Mouse (Mus musculus): ENCODE results near the gene Med27. TPM values are rescaled to one million over a fixed set of nuclear protein-coding genes. Genes with fewer than 3 reads are reported as not detected.

The Med27 gene
- 25.9 and 31.4 TPM in 2 replicates for polyA plus RNA-seq (2012; rRNA removed)

DNA sequence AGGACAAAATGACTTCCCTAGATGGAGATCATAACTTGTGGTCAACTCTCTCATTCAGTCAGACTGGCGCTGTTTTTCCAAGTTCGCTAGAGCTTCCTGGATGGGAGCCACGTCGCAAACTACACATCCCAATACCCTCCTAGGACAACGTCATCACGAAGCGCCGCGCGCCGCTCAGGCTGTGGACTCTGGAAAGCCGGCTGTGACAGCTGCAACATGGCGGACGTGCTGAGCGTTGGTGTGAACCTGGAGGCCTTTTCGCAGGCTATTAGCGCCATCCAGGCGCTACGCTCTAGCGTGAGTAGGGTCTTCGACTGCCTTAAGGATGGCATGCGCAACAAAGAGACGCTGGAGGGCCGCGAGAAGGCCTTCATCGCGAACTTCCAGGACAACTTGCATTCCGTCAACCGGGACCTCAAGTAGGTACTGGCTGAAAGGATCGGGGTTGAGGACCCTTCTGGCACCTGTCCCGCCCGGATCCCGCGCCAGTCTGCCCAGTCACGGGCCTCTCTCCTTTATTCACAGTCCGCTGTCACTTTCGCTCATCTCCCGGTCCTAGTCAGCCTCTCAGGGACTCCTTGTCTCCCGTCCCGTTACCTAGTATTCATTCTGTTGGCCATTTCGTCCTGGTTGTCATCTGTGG lies at the start of gene Med27:
Med27 (plus strand) TSS at position 191 of the 643 bp plus-strand sequence.
- under 1% methylated on average over 41 of the region's 41 CpGs for WGBS
- no peaks in the 10 kb centered on the region for H3K36me3 ChIP-seq (ENCODE audit: control insufficient read depth, insufficient read depth, low read length)
- DNase-seq = peak; percentile 97
- peak within 1 kb of the TSS; percentile 77 for H3K4me3 ChIP-seq (ENCODE audit: insufficient read depth, low read depth, low read length)
- H3K27ac ChIP-seq (ENCODE audit: insufficient read depth, low read depth, low read length) = no peak within 1 kb of the TSS; the same call in 1 of the 2 replicates
- H3K4me1 ChIP-seq (ENCODE audit: control insufficient read depth, insufficient read depth, low read length) = 0 out of 2 replicates have a peak, but pooled peaks cover 3% of the 10 kb centered on the region
- TF ChIP-seq CTCF (conservative IDR thresholded peaks at IDR 0.05; ENCODE audit: insufficient read depth, insufficient read length, low read depth, low read length) (0 out of 2 replicates have a peak, but pooled peaks have one; percentile 12), POLR2A (IDR thresholded peaks at IDR 0.05; ENCODE audit: low read depth, low read length) (peak; percentile 78)
- H3K27me3 ChIP-seq (replicated peaks; ENCODE audit: control insufficient read depth, insufficient read depth, low read length) = no peaks in the 10 kb centered on the region

GRCm38 (mm10) chr2:29309966-29310365 lies 36.7 kb upstream of the Med27 start:
- Histone ChIP-seq H3K36me3 (ENCODE audit: control insufficient read depth, insufficient read depth, low read length) (no peaks in the 10 kb centered on the region), H3K4me3 (ENCODE audit: insufficient read depth, low read depth, low read length) (no peak overlapping the region), H3K27ac (ENCODE audit: insufficient read depth, low read depth, low read length) (no peak overlapping the region), H3K4me1 (ENCODE audit: control insufficient read depth, insufficient read depth, low read length) (no peaks in the 10 kb centered on the region), H3K27me3 (replicated peaks; ENCODE audit: control insufficient read depth, insufficient read depth, low read length) (no peaks in the 10 kb centered on the region)
- DNase-seq = peak; percentile 2
- TF ChIP-seq CTCF (conservative IDR thresholded peaks at IDR 0.05; ENCODE audit: insufficient read depth, insufficient read length, low read depth, low read length) (no peak), POLR2A (IDR thresholded peaks at IDR 0.05; ENCODE audit: low read depth, low read length) (no peak)
- 43% methylated on average over 7 of the region's 7 CpGs for WGBS

GRCm38 (mm10) chr2:29312058-29312457 lies 34.6 kb upstream of the Med27 start:
- 85% methylated on average over 5 of the region's 5 CpGs for WGBS
- Histone ChIP-seq H3K4me1 (ENCODE audit: control insufficient read depth, insufficient read depth, low read length) (no peaks in the 10 kb centered on the region), H3K27me3 (replicated peaks; ENCODE audit: control insufficient read depth, insufficient read depth, low read length) (no peaks in the 10 kb centered on the region), H3K4me3 (ENCODE audit: insufficient read depth, low read depth, low read length) (no peak overlapping the region), H3K27ac (ENCODE audit: insufficient read depth, low read depth, low read length) (no peak overlapping the region), H3K36me3 (ENCODE audit: control insufficient read depth, insufficient read depth, low read length) (no peaks in the 10 kb centered on the region)
- TF ChIP-seq CTCF (conservative IDR thresholded peaks at IDR 0.05; ENCODE audit: insufficient read depth, insufficient read length, low read depth, low read length) (no peak), POLR2A (IDR thresholded peaks at IDR 0.05; ENCODE audit: low read depth, low read length) (no peak)
- DNase-seq = no peak

GRCm38 (mm10) chr2:29317906-29318470 lies 28.6 kb upstream of the Med27 start:
- TF ChIP-seq CTCF (conservative IDR thresholded peaks at IDR 0.05; ENCODE audit: insufficient read depth, insufficient read length, low read depth, low read length) (no peak), POLR2A (IDR thresholded peaks at IDR 0.05; ENCODE audit: low read depth, low read length) (no peak)
- no peaks in the 10 kb centered on the region for H3K4me1 ChIP-seq (ENCODE audit: control insufficient read depth, insufficient read depth, low read length)
- 75% methylated on average over 4 of the region's 4 CpGs for WGBS

GRCm38 (mm10) chr2:29318596-29318995 lies 28.0 kb upstream of the Med27 start:
- H3K27ac ChIP-seq (ENCODE audit: insufficient read depth, low read depth, low read length) = no peak overlapping the region

More at GRCm38 (mm10) chr2:29317906-29318470, 28.6 kb upstream of the Med27 start:
- Histone ChIP-seq H3K27me3 (replicated peaks; ENCODE audit: control insufficient read depth, insufficient read depth, low read length) (no peaks in the 10 kb centered on the region), H3K36me3 (ENCODE audit: control insufficient read depth, insufficient read depth, low read length) (no peaks in the 10 kb centered on the region), H3K4me3 (ENCODE audit: insufficient read depth, low read depth, low read length) (no peak overlapping the region), H3K27ac (ENCODE audit: insufficient read depth, low read depth, low read length) (no peak overlapping the region)
- no peak for DNase-seq

GRCm38 (mm10) chr2:29320229-29320751 lies 26.3 kb upstream of the Med27 start:
- Histone ChIP-seq H3K27ac (ENCODE audit: insufficient read depth, low read depth, low read length) (no peak overlapping the region), H3K4me3 (ENCODE audit: insufficient read depth, low read depth, low read length) (no peak overlapping the region), H3K4me1 (ENCODE audit: control insufficient read depth, insufficient read depth, low read length) (no peaks in the 10 kb centered on the region), H3K27me3 (replicated peaks; ENCODE audit: control insufficient read depth, insufficient read depth, low read length) (no peaks in the 10 kb centered on the region), H3K36me3 (ENCODE audit: control insufficient read depth, insufficient read depth, low read length) (no peaks in the 10 kb centered on the region)
- DNase-seq = no peak
- no peak for TF ChIP-seq POLR2A (IDR thresholded peaks at IDR 0.05; ENCODE audit: low read depth, low read length)
- no peak for TF ChIP-seq CTCF (conservative IDR thresholded peaks at IDR 0.05; ENCODE audit: insufficient read depth, insufficient read length, low read depth, low read length)
- 65% methylated on average over 11 of the region's 11 CpGs for WGBS

More at GRCm38 (mm10) chr2:29318596-29318995, 28.0 kb upstream of the Med27 start:
- no peak overlapping the region for H3K4me3 ChIP-seq (ENCODE audit: insufficient read depth, low read depth, low read length)
- no peaks in the 10 kb centered on the region for H3K4me1 ChIP-seq (ENCODE audit: control insufficient read depth, insufficient read depth, low read length)
- no peaks in the 10 kb centered on the region for H3K27me3 ChIP-seq (replicated peaks; ENCODE audit: control insufficient read depth, insufficient read depth, low read length)
- WGBS = 81% methylated on average over 3 of the region's 3 CpGs
- H3K36me3 ChIP-seq (ENCODE audit: control insufficient read depth, insufficient read depth, low read length) = no peaks in the 10 kb centered on the region
- DNase-seq = no peak
- TF ChIP-seq CTCF (conservative IDR thresholded peaks at IDR 0.05; ENCODE audit: insufficient read depth, insufficient read length, low read depth, low read length) = no peak
- TF ChIP-seq POLR2A (IDR thresholded peaks at IDR 0.05; ENCODE audit: low read depth, low read length) = no peak

DNA sequence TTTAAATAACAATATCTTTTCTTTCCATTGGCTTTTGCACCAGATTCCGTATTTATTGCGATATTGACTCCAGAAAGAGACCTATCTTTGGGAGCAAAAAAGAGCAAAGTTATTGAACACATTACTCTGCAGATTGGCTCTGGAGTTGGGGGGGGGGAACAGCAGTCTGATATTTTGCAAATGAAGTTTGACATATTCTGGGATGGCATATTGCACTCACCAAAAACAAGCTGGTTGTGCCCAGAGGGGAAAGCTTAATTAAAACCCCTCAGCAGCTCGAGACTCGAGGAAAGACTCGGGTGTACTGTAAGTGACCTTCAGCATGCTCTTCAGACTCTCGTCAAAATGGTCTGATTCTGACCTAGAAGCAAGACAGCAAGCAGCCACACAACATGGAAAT lies 25.8 kb upstream of the Med27 start:
- Histone ChIP-seq H3K27me3 (replicated peaks; ENCODE audit: control insufficient read depth, insufficient read depth, low read length) (no peaks in the 10 kb centered on the region), H3K27ac (ENCODE audit: insufficient read depth, low read depth, low read length) (no peak overlapping the region), H3K4me3 (ENCODE audit: insufficient read depth, low read depth, low read length) (no peak overlapping the region), H3K36me3 (ENCODE audit: control insufficient read depth, insufficient read depth, low read length) (no peaks in the 10 kb centered on the region), H3K4me1 (ENCODE audit: control insufficient read depth, insufficient read depth, low read length) (no peaks in the 10 kb centered on the region)
- WGBS = 74% methylated on average over 6 of the region's 6 CpGs
- TF ChIP-seq POLR2A (IDR thresholded peaks at IDR 0.05; ENCODE audit: low read depth, low read length) = no peak
- no peak for TF ChIP-seq CTCF (conservative IDR thresholded peaks at IDR 0.05; ENCODE audit: insufficient read depth, insufficient read length, low read depth, low read length)
- DNase-seq = no peak

All from kidney, adult 2 months (tissue).